Mouse (Mus musculus) MEL (cell line): ENCODE data around the gene Bmpr1a. TPM values are rescaled to one million over a fixed set of nuclear protein-coding genes. Genes with fewer than 3 reads are reported as not detected.

ENCODE experiments used
- DNase-seq: peaks from one replicate; pipeline ENCODE4 v3.0.0; 2011; ENCODE audit warnings: low read depth, low spot score
- H3K27ac ChIP-seq: 2 replicates; pipeline ENCODE4 v1.5.1; 2012; ENCODE audit warnings: low read depth, mild to moderate bottlenecking, control low read depth, low read length, moderate library complexity; ENCODE audit not compliant: control insufficient read depth
- H3K27me3 ChIP-seq, 2 experiments: fragments of 150-350 bp in 1 of 2; sonication (generic) in 1 of 2; 2 replicates each; pipeline ENCODE4 v1.6.1; 2012; ENCODE audit warnings: low read length in 2 of 2, mild to moderate bottlenecking in 2 of 2, improper control_type of control experiment in 1 of 2, moderate library complexity in 1 of 2; ENCODE audit not compliant: insufficient read depth in 2 of 2, control insufficient read depth in 1 of 2
- H3K36me3 ChIP-seq, 2 experiments: 2 replicates each; pipeline ENCODE4 v1.6.1; 2012 to 2014; ENCODE audit warnings: low read length in 2 of 2, improper control_type of control experiment in 1 of 2, inconsistent platforms in 1 of 2, mild to moderate bottlenecking in 1 of 2; ENCODE audit not compliant: insufficient read depth in 2 of 2, control insufficient read depth in 1 of 2
- H3K4me1 ChIP-seq, 2 experiments: fragments of 150-350 bp in 1 of 2; sonication (generic) in 1 of 2; 2 replicates each; pipeline ENCODE4 v1.6.1; 2012; ENCODE audit warnings: low read length in 2 of 2, improper control_type of control experiment in 1 of 2, mild to moderate bottlenecking in 1 of 2; ENCODE audit not compliant: insufficient read depth in 2 of 2, control insufficient read depth in 1 of 2
- H3K4me3 ChIP-seq, 2 experiments: fragments of 150-350 bp in 1 of 2; sonication (generic) in 1 of 2; 2 replicates each; pipeline ENCODE4 v1.5.1; 2012; ENCODE audit warnings: low read depth in 2 of 2, low read length in 2 of 2, mild to moderate bottlenecking in 2 of 2, moderate library complexity in 2 of 2, control low read depth in 1 of 2, improper control_type of control experiment in 1 of 2; ENCODE audit not compliant: control insufficient read depth in 1 of 2, insufficient read depth in 1 of 2
- H3K79me2 ChIP-seq: 2 replicates; pipeline ENCODE4 v1.6.1; 2012; ENCODE audit warnings: mild to moderate bottlenecking, low read length, moderate library complexity; ENCODE audit not compliant: control insufficient read depth, poor library complexity, insufficient read depth
- H3K9ac ChIP-seq: 2 replicates; pipeline ENCODE4 v1.6.1; 2012; ENCODE audit warnings: low read depth, mild to moderate bottlenecking, control low read depth, low read length, moderate library complexity; ENCODE audit not compliant: control insufficient read depth, poor library complexity, severe bottlenecking
- H3K9me3 ChIP-seq: fragments of 150-350 bp; sonication (generic); replicated peaks from 2 replicates; pipeline ENCODE4 v1.6.1; 2012; ENCODE audit warnings: mild to moderate bottlenecking, low read length, improper control_type of control experiment, moderate library complexity; ENCODE audit not compliant: insufficient read depth
- BHLHE40 ChIP-seq: IDR thresholded peaks from 2 replicates; pipeline ENCODE4 v1.6.1; 2012; ENCODE audit warnings: low read depth, mild to moderate bottlenecking, inconsistent platforms, low read length, improper control_type of control experiment, borderline replicate concordance
- CHD1 ChIP-seq: IDR thresholded peaks from 2 replicates; pipeline ENCODE4 v1.6.1; 2012; ENCODE audit warnings: low read depth, mild to moderate bottlenecking, inconsistent platforms, low read length, improper control_type of control experiment
- CHD2 ChIP-seq: IDR thresholded peaks from 2 replicates; pipeline ENCODE4 v1.6.1; 2011; ENCODE audit warnings: low read length, improper control_type of control experiment
- ELF1 ChIP-seq: IDR thresholded peaks from 2 replicates; pipeline ENCODE4 v1.6.1; 2014; ENCODE audit warnings: low read depth, mild to moderate bottlenecking, inconsistent platforms, low read length, improper control_type of control experiment, moderate library complexity
- ETS1 ChIP-seq: IDR thresholded peaks from 2 replicates; pipeline ENCODE4 v1.6.1; 2012; ENCODE audit warnings: low read depth, mild to moderate bottlenecking, inconsistent platforms, low read length, improper control_type of control experiment, moderate library complexity
- GABPA ChIP-seq: IDR thresholded peaks from 2 replicates; pipeline ENCODE4 v1.6.1; 2012; ENCODE audit warnings: low read depth, mild to moderate bottlenecking, inconsistent platforms, low read length, improper control_type of control experiment, moderate library complexity
- GATA1 ChIP-seq: IDR thresholded peaks from 2 replicates; pipeline ENCODE4 v1.6.1; 2011; ENCODE audit warnings: low read depth, low read length, improper control_type of control experiment
- HCFC1 ChIP-seq: IDR thresholded peaks from 2 replicates; pipeline ENCODE4 v1.6.1; 2012; ENCODE audit warnings: low read depth, mild to moderate bottlenecking, inconsistent platforms, low read length, improper control_type of control experiment, moderate library complexity
- JUND ChIP-seq: IDR thresholded peaks from 2 replicates; pipeline ENCODE4 v1.6.1; 2011; ENCODE audit warnings: low read depth, mild to moderate bottlenecking, improper control_type of control experiment, low read length
- KAT2A ChIP-seq: conservative IDR thresholded peaks from 2 replicates; pipeline ENCODE4 v1.6.1; 2012; ENCODE audit warnings: low read depth, low read length, improper control_type of control experiment, inconsistent platforms
- MAFK ChIP-seq: IDR thresholded peaks from 2 replicates; pipeline ENCODE4 v1.6.1; 2011; ENCODE audit warnings: low read depth, mild to moderate bottlenecking, low read length, improper control_type of control experiment, borderline replicate concordance
- MAX ChIP-seq: IDR thresholded peaks from 2 replicates; pipeline ENCODE4 v1.6.1; 2011; ENCODE audit warnings: low read length, improper control_type of control experiment
- MEF2A ChIP-seq: IDR thresholded peaks from 2 replicates; pipeline ENCODE4 v1.6.1; 2014; ENCODE audit warnings: low read depth, mild to moderate bottlenecking, inconsistent platforms, low read length, improper control_type of control experiment; ENCODE audit not compliant: poor library complexity, insufficient replicate concordance, severe bottlenecking; ENCODE audit errors: extremely low read depth
- MXI1 ChIP-seq: IDR thresholded peaks from 2 replicates; pipeline ENCODE4 v1.6.1; 2011; ENCODE audit warnings: mild to moderate bottlenecking, low read depth, low read length, improper control_type of control experiment
- MYB ChIP-seq: IDR thresholded peaks from 2 replicates; pipeline ENCODE4 v1.6.1; 2011; ENCODE audit warnings: mild to moderate bottlenecking, low read depth, low read length, improper control_type of control experiment
- MYC ChIP-seq: IDR thresholded peaks from 2 replicates; pipeline ENCODE4 v1.6.1; 2011; ENCODE audit warnings: low read depth, mild to moderate bottlenecking, low read length, improper control_type of control experiment, moderate library complexity
- NELFE ChIP-seq: IDR thresholded peaks from 2 replicates; pipeline ENCODE4 v1.6.1; 2011; ENCODE audit warnings: low read depth, low read length, improper control_type of control experiment
- NRF1 ChIP-seq: IDR thresholded peaks from 2 replicates; pipeline ENCODE4 v1.6.1; 2014; ENCODE audit warnings: low read depth, mild to moderate bottlenecking, inconsistent platforms, low read length, improper control_type of control experiment, moderate library complexity; ENCODE audit not compliant: poor library complexity, insufficient read depth, severe bottlenecking
- POLR2A ChIP-seq, 2 experiments: IDR thresholded peaks; 2 replicates each; pipeline ENCODE4 v1.6.1; 2011 to 2012; ENCODE audit warnings: low read length in 2 of 2, mild to moderate bottlenecking in 2 of 2, control low read depth in 1 of 2, improper control_type of control experiment in 1 of 2, low read depth in 1 of 2, moderate library complexity in 1 of 2; ENCODE audit not compliant: control insufficient read depth in 1 of 2, insufficient read depth in 1 of 2, poor library complexity in 1 of 2
- POLR2AphosphoS5 ChIP-seq: IDR thresholded peaks from 2 replicates; pipeline ENCODE4 v1.6.1; 2012; ENCODE audit warnings: low read depth, borderline replicate concordance, mild to moderate bottlenecking, inconsistent platforms, low read length, moderate library complexity, mixed read lengths
- RCOR1 ChIP-seq: IDR thresholded peaks from 2 replicates; pipeline ENCODE4 v1.6.1; 2012; ENCODE audit warnings: low read depth, mild to moderate bottlenecking, inconsistent platforms, low read length, improper control_type of control experiment
- SIN3A ChIP-seq: IDR thresholded peaks from 2 replicates; pipeline ENCODE4 v1.6.1; 2012; ENCODE audit warnings: low read length, improper control_type of control experiment, inconsistent platforms
- SMC3 ChIP-seq: IDR thresholded peaks from 2 replicates; pipeline ENCODE4 v1.6.1; 2011; ENCODE audit warnings: low read depth, low read length, improper control_type of control experiment
- TBP ChIP-seq: IDR thresholded peaks from 2 replicates; pipeline ENCODE4 v1.8.0; 2011; ENCODE audit warnings: low read depth, low read length, improper control_type of control experiment
- TCF12 ChIP-seq: IDR thresholded peaks from 2 replicates; pipeline ENCODE4 v1.6.1; 2014; ENCODE audit warnings: low read depth, mild to moderate bottlenecking, inconsistent platforms, low read length, improper control_type of control experiment, moderate library complexity
- UBTF ChIP-seq: IDR thresholded peaks from 2 replicates; pipeline ENCODE4 v1.6.1; 2012; ENCODE audit warnings: low read depth, mild to moderate bottlenecking, inconsistent platforms, low read length, improper control_type of control experiment, moderate library complexity, borderline replicate concordance; ENCODE audit not compliant: insufficient read depth
- USF1 ChIP-seq: IDR thresholded peaks from 2 replicates; pipeline ENCODE4 v1.6.1; 2014; ENCODE audit warnings: low read depth, mild to moderate bottlenecking, inconsistent platforms, low read length, improper control_type of control experiment, moderate library complexity
- ZKSCAN1 ChIP-seq: IDR thresholded peaks from 2 replicates; pipeline ENCODE4 v1.6.1; 2012; ENCODE audit warnings: low read depth, mild to moderate bottlenecking, inconsistent platforms, low read length, improper control_type of control experiment, moderate library complexity
- polyA plus RNA-seq, 2 experiments: library from polyadenylated mRNA; stranded (reverse) in 1 of 2; unstranded in 1 of 2; fragments of >175 nt in 1 of 2; fragments of >200 nt in 1 of 2; gene quantifications; 2 replicates each; pipeline versions ENCODE4 v1.2.1 to v1.2.4; 2012; ENCODE audit warnings: low replicate concordance in 2 of 2, low read depth in 1 of 2; ENCODE audit not compliant: insufficient read length in 2 of 2, insufficient read depth in 1 of 2, missing spikeins in 1 of 2
- total RNA-seq: library from RNA; depleted of rRNA; stranded (reverse); fragments of 300-350 nt; gene quantifications from 2 replicates; pipeline ENCODE4 v1.2.3, GENCODE M21; 2012

Gene Bmpr1a
- total and polyA plus RNA-seq, 3 experiments: 3.1 TPM; not detected in 1

- TF ChIP-seq ZKSCAN1 (no peak), JUND (no peak)
Measured at GRCm38 (mm10) chr14:34517959-34518544, 14.9 kb upstream of the Bmpr1a start (continued).

- Histone ChIP-seq H3K9ac (no peak overlapping the region), H3K9me3 (no peaks in the 10 kb centered on the region), H3K27ac (no peak overlapping the region), H3K27me3 (no peaks in the 10 kb centered on the region; a peak in 1 of 4 replicates), H3K4me1 (0 out of 4 replicates have a peak, but pooled peaks cover 0 to 5% of the 10 kb centered on the region in 2 experiments), H3K79me2 (no peaks in the 10 kb centered on the region), H3K36me3 (no peaks in the 10 kb centered on the region)
- DNase-seq: no peak
- TF ChIP-seq MAFK: no peak
- no peak for TF ChIP-seq KAT2A
- TF ChIP-seq GATA1: no peak
- TF ChIP-seq ELF1: no peak
- TF ChIP-seq CHD2: no peak
- no peak for TF ChIP-seq POLR2AphosphoS5
- TF ChIP-seq MYC: no peak
- no peak for TF ChIP-seq TBP
- TF ChIP-seq MAX: no peak
- no peak for TF ChIP-seq NRF1
- TF ChIP-seq ZKSCAN1: no peak
- no peak for TF ChIP-seq UBTF
- TF ChIP-seq MYB: no peak
- TF ChIP-seq, all 39 proteins: peak for 0
- no peak overlapping the region for H3K4me3 ChIP-seq
Measured at GRCm38 (mm10) chr14:34516960-34517577, 13.9 kb upstream of the Bmpr1a start.

GRCm38 (mm10) chr14:34515860-34516259 lies 12.7 kb upstream of the Bmpr1a start:
- H3K79me2 ChIP-seq: no peaks in the 10 kb centered on the region
- H3K27ac ChIP-seq: no peak overlapping the region
- no peaks in the 10 kb centered on the region for H3K9me3 ChIP-seq
- H3K27me3 ChIP-seq: no peaks in the 10 kb centered on the region; a peak in 1 of 4 replicates
- no peak overlapping the region for H3K9ac ChIP-seq
- H3K4me1 ChIP-seq: 0 out of 4 replicates have a peak, but pooled peaks cover 0 to 5% of the 10 kb centered on the region in 2 experiments
- H3K4me3 ChIP-seq: no peak overlapping the region
- no peak for TF ChIP-seq NELFE
- TF ChIP-seq BHLHE40: no peak
- TF ChIP-seq MEF2A: no peak
- no peak for TF ChIP-seq GABPA
- TF ChIP-seq POLR2A (IDR thresholded peaks at IDR 0.05; ENCODE audit: control insufficient read depth in 1 of 2, insufficient read depth in 1 of 2, low read depth in 1 of 2, low read length in 2 of 2, poor library complexity in 1 of 2): no peak
- no peak for TF ChIP-seq RCOR1
- TF ChIP-seq GATA1: no peak
- no peak for TF ChIP-seq MYC
- no peak for TF ChIP-seq MXI1
- TF ChIP-seq CHD1: no peak
- TF ChIP-seq SIN3A: no peak
- TF ChIP-seq MAFK: no peak
- no peak for TF ChIP-seq HCFC1
- no peak for TF ChIP-seq POLR2AphosphoS5
- no peak for TF ChIP-seq CHD2
- no peak for TF ChIP-seq TCF12
- TF ChIP-seq SMC3: no peak
- no peak for TF ChIP-seq USF1
- no peak for TF ChIP-seq ETS1
- H3K36me3 ChIP-seq: no peaks in the 10 kb centered on the region
- DNase-seq: no peak
